Mouse (Mus musculus): ENCODE measurements around the gene Cnot1.

DNA sequence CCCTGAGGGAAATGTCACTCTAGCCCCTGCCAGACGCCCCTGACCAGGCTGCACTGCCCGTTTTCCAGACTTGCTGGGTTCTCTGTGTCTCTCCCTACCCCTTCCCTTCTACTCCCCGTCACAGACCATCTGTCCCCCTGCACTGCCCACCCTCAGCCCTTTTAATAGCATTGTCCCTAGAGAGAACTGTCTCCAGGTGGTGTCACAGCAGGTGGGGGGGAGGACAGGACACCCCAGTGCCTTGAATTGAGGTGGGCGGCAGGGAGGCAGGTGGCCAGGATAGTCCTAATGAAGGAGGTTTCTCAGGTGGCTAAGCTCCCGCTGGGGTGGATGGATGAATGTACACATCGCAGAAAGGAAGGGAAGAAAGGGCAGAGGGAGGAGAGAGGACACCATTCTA is 112.6 kb downstream of the Cnot1 start:
- TF ChIP-seq CTCF (IDR thresholded peaks at IDR 0.05; ENCODE audit: insufficient read depth, low read length) (no peak), POLR2A (IDR thresholded peaks at IDR 0.05; ENCODE audit: borderline replicate concordance, extremely low read depth, low read depth, low read length) (no peak)

Data from lung, adult 2 months (tissue).